Mouse (Mus musculus): ENCODE measurements at regions not wholly inside any gene's neighbourhood (a gene's known extent, or its start where the extent isn't known, plus 50 kb on each side); places are given as distances from the start of the nearest gene placed in this dataset.
A peak's percentile ranks its signal among the peaks of the same experiment; 100 is the strongest.

GRCm38 (mm10) chr13:57282816-57283215, 387.0 kb upstream of the Trpc7 start:
- H3K27ac ChIP-seq (ENCODE audit: insufficient read depth, low read length): no peak overlapping the region
- H3K27me3 ChIP-seq (ENCODE audit: control insufficient read depth, insufficient read depth, low read length, poor library complexity, severe bottlenecking): no peaks in the 10 kb centered on the region
- H3K4me1 ChIP-seq (ENCODE audit: control insufficient read depth, insufficient read depth, low read length): peaks cover 2% of the 10 kb centered on the region
- no peak overlapping the region for H3K9ac ChIP-seq (ENCODE audit: low read depth, poor library complexity, severe bottlenecking)
- TF ChIP-seq EP300 (IDR thresholded peaks at IDR 0.05; ENCODE audit: insufficient read depth, low read depth, low read length) (no peak), POLR2A (IDR thresholded peaks at IDR 0.05; ENCODE audit: insufficient read depth, low read length) (no peak), CTCF (IDR thresholded peaks at IDR 0.05; ENCODE audit: low read depth, low read length) (no peak)
- H3K9me3 ChIP-seq (replicated peaks; ENCODE audit: control insufficient read depth, insufficient read depth, low read length, poor library complexity, severe bottlenecking): no peaks in the 10 kb centered on the region
- H3K36me3 ChIP-seq (ENCODE audit: control insufficient read depth, insufficient read depth, low read length, poor library complexity, severe bottlenecking): no peaks in the 10 kb centered on the region
- no peak overlapping the region for H3K4me3 ChIP-seq (ENCODE audit: low read depth, low read length)

GRCm38 (mm10) chr13:57281941-57282710, 386.3 kb upstream of the Trpc7 start:
- no peaks in the 10 kb centered on the region for H3K9me3 ChIP-seq (replicated peaks; ENCODE audit: control insufficient read depth, insufficient read depth, low read length, poor library complexity, severe bottlenecking)

GRCm38 (mm10) chr13:57281504-57281903, 385.7 kb upstream of the Trpc7 start:
- Histone ChIP-seq H3K27me3 (ENCODE audit: control insufficient read depth, insufficient read depth, low read length, poor library complexity, severe bottlenecking) (no peaks in the 10 kb centered on the region), H3K36me3 (ENCODE audit: control insufficient read depth, insufficient read depth, low read length, poor library complexity, severe bottlenecking) (no peaks in the 10 kb centered on the region), H3K4me3 (ENCODE audit: low read depth, low read length) (no peak overlapping the region), H3K4me1 (ENCODE audit: control insufficient read depth, insufficient read depth, low read length) (peaks cover 2% of the 10 kb centered on the region), H3K27ac (ENCODE audit: insufficient read depth, low read length) (no peak overlapping the region), H3K9ac (ENCODE audit: low read depth, poor library complexity, severe bottlenecking) (no peak overlapping the region), H3K9me3 (replicated peaks; ENCODE audit: control insufficient read depth, insufficient read depth, low read length, poor library complexity, severe bottlenecking) (no peaks in the 10 kb centered on the region)
- TF ChIP-seq POLR2A (IDR thresholded peaks at IDR 0.05; ENCODE audit: insufficient read depth, low read length): no peak
- TF ChIP-seq CTCF (IDR thresholded peaks at IDR 0.05; ENCODE audit: low read depth, low read length): peak; percentile 37
- no peak for TF ChIP-seq EP300 (IDR thresholded peaks at IDR 0.05; ENCODE audit: insufficient read depth, low read depth, low read length)

More at GRCm38 (mm10) chr13:57281941-57282710, 386.3 kb upstream of the Trpc7 start:
- Histone ChIP-seq H3K4me1 (ENCODE audit: control insufficient read depth, insufficient read depth, low read length) (peaks cover 2% of the 10 kb centered on the region), H3K4me3 (ENCODE audit: low read depth, low read length) (no peak overlapping the region), H3K9ac (ENCODE audit: low read depth, poor library complexity, severe bottlenecking) (no peak overlapping the region), H3K36me3 (ENCODE audit: control insufficient read depth, insufficient read depth, low read length, poor library complexity, severe bottlenecking) (no peaks in the 10 kb centered on the region), H3K27me3 (ENCODE audit: control insufficient read depth, insufficient read depth, low read length, poor library complexity, severe bottlenecking) (no peaks in the 10 kb centered on the region), H3K27ac (ENCODE audit: insufficient read depth, low read length) (no peak overlapping the region)
- TF ChIP-seq POLR2A (IDR thresholded peaks at IDR 0.05; ENCODE audit: insufficient read depth, low read length): no peak
- no peak for TF ChIP-seq CTCF (IDR thresholded peaks at IDR 0.05; ENCODE audit: low read depth, low read length)
- no peak for TF ChIP-seq EP300 (IDR thresholded peaks at IDR 0.05; ENCODE audit: insufficient read depth, low read depth, low read length)

- H3K27ac ChIP-seq (ENCODE audit: insufficient read depth, low read length): no peak overlapping the region
- no peaks in the 10 kb centered on the region for H3K9me3 ChIP-seq (replicated peaks; ENCODE audit: control insufficient read depth, insufficient read depth, low read length, poor library complexity, severe bottlenecking)
- no peak for TF ChIP-seq EP300 (IDR thresholded peaks at IDR 0.05; ENCODE audit: insufficient read depth, low read depth, low read length)
- TF ChIP-seq POLR2A (IDR thresholded peaks at IDR 0.05; ENCODE audit: insufficient read depth, low read length): no peak
- peak; percentile 36 for TF ChIP-seq CTCF (IDR thresholded peaks at IDR 0.05; ENCODE audit: low read depth, low read length)
- H3K36me3 ChIP-seq (ENCODE audit: control insufficient read depth, insufficient read depth, low read length, poor library complexity, severe bottlenecking): no peaks in the 10 kb centered on the region
- peaks cover 2% of the 10 kb centered on the region for H3K4me1 ChIP-seq (ENCODE audit: control insufficient read depth, insufficient read depth, low read length)
- no peaks in the 10 kb centered on the region for H3K27me3 ChIP-seq (ENCODE audit: control insufficient read depth, insufficient read depth, low read length, poor library complexity, severe bottlenecking)
- H3K4me3 ChIP-seq (ENCODE audit: low read depth, low read length): no peak overlapping the region
- no peak overlapping the region for H3K9ac ChIP-seq (ENCODE audit: low read depth, poor library complexity, severe bottlenecking)
These were observed 382.8 kb upstream of the Trpc7 start for GRCm38 (mm10) chr13:57278580-57278979.

- H3K9ac ChIP-seq (ENCODE audit: low read depth, poor library complexity, severe bottlenecking): no peak overlapping the region
- TF ChIP-seq CTCF (IDR thresholded peaks at IDR 0.05; ENCODE audit: low read depth, low read length) (no peak), POLR2A (IDR thresholded peaks at IDR 0.05; ENCODE audit: insufficient read depth, low read length) (no peak), EP300 (IDR thresholded peaks at IDR 0.05; ENCODE audit: insufficient read depth, low read depth, low read length) (no peak)
These were observed 381.3 kb upstream of the Trpc7 start for GRCm38 (mm10) chr13:57277076-57277475.

GRCm38 (mm10) chr13:57275871-57276270, 380.1 kb upstream of the Trpc7 start:
- Histone ChIP-seq H3K27me3 (ENCODE audit: control insufficient read depth, insufficient read depth, low read length, poor library complexity, severe bottlenecking) (no peaks in the 10 kb centered on the region), H3K27ac (ENCODE audit: insufficient read depth, low read length) (no peak overlapping the region), H3K9ac (ENCODE audit: low read depth, poor library complexity, severe bottlenecking) (no peak overlapping the region), H3K36me3 (ENCODE audit: control insufficient read depth, insufficient read depth, low read length, poor library complexity, severe bottlenecking) (no peaks in the 10 kb centered on the region), H3K9me3 (replicated peaks; ENCODE audit: control insufficient read depth, insufficient read depth, low read length, poor library complexity, severe bottlenecking) (no peaks in the 10 kb centered on the region), H3K4me1 (ENCODE audit: control insufficient read depth, insufficient read depth, low read length) (no peaks in the 10 kb centered on the region), H3K4me3 (ENCODE audit: low read depth, low read length) (no peak overlapping the region)
- TF ChIP-seq POLR2A (IDR thresholded peaks at IDR 0.05; ENCODE audit: insufficient read depth, low read length) (no peak), CTCF (IDR thresholded peaks at IDR 0.05; ENCODE audit: low read depth, low read length) (no peak), EP300 (IDR thresholded peaks at IDR 0.05; ENCODE audit: insufficient read depth, low read depth, low read length) (no peak)

More at GRCm38 (mm10) chr13:57277076-57277475, 381.3 kb upstream of the Trpc7 start:
- Histone ChIP-seq H3K4me1 (ENCODE audit: control insufficient read depth, insufficient read depth, low read length) (no peaks in the 10 kb centered on the region), H3K9me3 (replicated peaks; ENCODE audit: control insufficient read depth, insufficient read depth, low read length, poor library complexity, severe bottlenecking) (no peaks in the 10 kb centered on the region), H3K4me3 (ENCODE audit: low read depth, low read length) (no peak overlapping the region), H3K27me3 (ENCODE audit: control insufficient read depth, insufficient read depth, low read length, poor library complexity, severe bottlenecking) (no peaks in the 10 kb centered on the region), H3K27ac (ENCODE audit: insufficient read depth, low read length) (no peak overlapping the region), H3K36me3 (ENCODE audit: control insufficient read depth, insufficient read depth, low read length, poor library complexity, severe bottlenecking) (no peaks in the 10 kb centered on the region)
